Mouse (Mus musculus): ENCODE results near the gene Vmn2r77. TPM values are rescaled to one million over a fixed set of nuclear protein-coding genes. Genes with fewer than 3 reads are reported as not detected.
"Not testable (repeated sequence)": the region's sequence is repeated elsewhere in the genome, so short reads cannot be mapped to it uniquely, and the experiment has no call there.

Vmn2r77 gene
- polyA plus RNA-seq (2012; rRNA removed) (not detected in 2 replicates), polyA plus RNA-seq (2014; fragmentation: Nextera tagmentation; extraction: Ambion mirVana) (not detected in 2 replicates)

DNA sequence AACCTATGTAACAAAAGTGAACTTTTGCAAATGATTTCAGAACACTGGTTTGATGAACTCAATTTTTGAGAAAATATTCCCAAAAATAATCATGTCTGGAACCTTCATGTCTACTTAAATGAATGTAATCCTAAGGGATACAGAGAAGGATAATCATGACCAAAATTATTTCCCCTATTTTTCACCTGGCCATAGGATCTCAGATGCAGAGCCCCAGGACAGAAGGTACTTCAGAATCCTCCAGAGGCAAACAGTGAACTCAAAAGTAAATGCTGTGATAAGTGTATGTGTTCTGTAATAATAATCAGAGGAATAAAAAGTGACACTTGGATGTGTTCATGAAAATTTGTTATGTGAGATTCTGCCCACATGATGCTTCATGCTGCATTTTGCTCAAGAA, at the start of gene Vmn2r77:
Gene Vmn2r77 (plus strand): TSS at position 301 of the 400 bp plus-strand sequence.
- H3K4me2 ChIP-seq (ENCODE audit: low read depth), result no peak within 1 kb of the TSS
- H3K27ac ChIP-seq, result no peak within 1 kb of the TSS
- no peaks in the 10 kb centered on the region for H3K4me1 ChIP-seq (replicated peaks; ENCODE audit: control insufficient read depth in 2 of 2, insufficient read depth in 2 of 2, low read length in 1 of 2)
- H3K9me3 ChIP-seq (ENCODE audit: control insufficient read depth, low read length), result no peaks in the 10 kb centered on the region
- ATAC-seq (ENCODE audit: insufficient read depth) (no peak), DNase-seq (ENCODE audit: low read depth in 3 of 3, low spot score in 3 of 3) (no peak)
- H3K9ac ChIP-seq (replicated peaks), result no peak within 1 kb of the TSS
- no peaks in the 10 kb centered on the region for H3K27me3 ChIP-seq (ENCODE audit: control insufficient read depth, insufficient read depth, low read length)
- H3K4me3 ChIP-seq (ENCODE audit: insufficient read depth in 1 of 2, low read depth in 2 of 2, low read length in 2 of 2), result no peak within 1 kb of the TSS
- no peaks in the 10 kb centered on the region for H3K36me3 ChIP-seq (replicated peaks; ENCODE audit: control insufficient read depth, insufficient read depth, low read depth)
- TF ChIP-seq CTCF (IDR thresholded peaks at IDR 0.05; ENCODE audit: low read depth) (no peak), EP300 (IDR thresholded peaks at IDR 0.05; ENCODE audit: low read depth) (no peak)

DNA sequence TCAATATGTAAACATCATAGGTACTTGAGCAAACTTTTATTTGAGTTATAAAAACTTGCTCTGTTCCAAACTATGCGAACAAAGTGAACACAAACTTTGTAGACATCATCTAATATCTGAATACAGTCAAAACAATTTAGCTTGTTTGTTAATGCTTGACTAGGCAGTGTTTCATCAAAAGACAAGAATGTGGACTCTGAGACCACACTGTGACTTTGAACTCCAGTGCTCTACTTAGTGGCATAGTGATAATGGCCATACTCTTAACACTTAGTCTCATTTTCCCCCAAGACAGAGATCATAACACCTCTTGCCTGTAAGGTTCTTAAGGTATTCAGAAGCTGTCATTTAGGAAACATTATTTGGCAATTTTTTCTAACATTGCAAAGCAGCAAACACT, 34.1 kb upstream of the Vmn2r77 start:
- ATAC-seq (ENCODE audit: insufficient read depth), result no peak
- Histone ChIP-seq H3K9me3 (ENCODE audit: control insufficient read depth, low read length) (no peaks in the 10 kb centered on the region), H3K4me2 (ENCODE audit: low read depth) (no peak overlapping the region), H3K27me3 (ENCODE audit: control insufficient read depth, insufficient read depth, low read length) (no peaks in the 10 kb centered on the region), H3K9ac (replicated peaks) (no peak overlapping the region), H3K4me1 (replicated peaks; ENCODE audit: control insufficient read depth in 2 of 2, insufficient read depth in 2 of 2, low read length in 1 of 2) (no peaks in the 10 kb centered on the region), H3K4me3 (ENCODE audit: insufficient read depth in 1 of 2, low read depth in 2 of 2, low read length in 2 of 2) (no peak overlapping the region), H3K36me3 (replicated peaks; ENCODE audit: control insufficient read depth, insufficient read depth, low read depth) (no peaks in the 10 kb centered on the region), H3K27ac (no peak overlapping the region)
- 51% methylated on average over 1 of the region's 1 CpGs for WGBS (ENCODE audit: insufficient replicate concordance)
- DNase-seq (ENCODE audit: low read depth in 3 of 3, low spot score in 3 of 3), result no peak
- TF ChIP-seq CTCF (IDR thresholded peaks at IDR 0.05; ENCODE audit: low read depth) (no peak), EP300 (IDR thresholded peaks at IDR 0.05; ENCODE audit: low read depth) (no peak)

DNA sequence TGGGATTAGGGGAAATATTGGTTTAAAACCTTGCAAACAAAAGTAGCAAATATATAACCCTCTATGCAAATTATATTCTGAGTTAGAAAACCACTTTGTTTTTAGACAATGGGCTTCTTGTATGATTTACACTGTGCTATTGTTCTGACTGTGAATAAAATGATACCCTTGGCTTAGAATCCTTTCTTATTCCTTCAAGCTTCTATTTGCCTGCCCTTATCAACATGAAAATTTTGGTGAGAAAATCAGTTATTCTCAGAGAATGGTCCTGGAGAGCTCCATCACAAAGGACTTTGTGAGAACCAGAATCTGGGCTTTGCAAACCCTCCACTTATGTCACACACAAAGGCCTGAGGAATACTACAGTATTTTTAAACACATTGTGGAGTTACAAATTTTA, 30.2 kb upstream of the Vmn2r77 start:
- no peaks in the 10 kb centered on the region for H3K27me3 ChIP-seq (ENCODE audit: control insufficient read depth, insufficient read depth, low read length)

DNA sequence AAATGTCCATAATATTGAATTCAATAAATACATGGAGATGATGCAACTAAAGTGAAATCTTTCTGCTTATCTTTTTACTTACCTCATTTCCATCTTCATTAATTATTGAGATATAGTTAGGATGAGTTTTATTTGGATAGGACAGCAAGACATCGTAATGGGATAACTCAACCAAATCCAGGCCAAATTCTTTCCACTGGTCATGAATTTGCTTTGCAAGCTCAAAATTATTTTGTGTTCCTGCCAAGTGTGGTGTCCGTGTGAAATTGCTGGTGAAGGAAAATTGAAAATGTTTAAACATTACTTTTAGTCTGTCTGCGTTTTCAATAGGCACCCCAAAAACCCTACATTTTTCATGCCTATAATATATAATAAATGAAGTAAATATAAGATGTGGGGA, 23.2 kb upstream of the Vmn2r77 start:
- H3K4me1 ChIP-seq (replicated peaks; ENCODE audit: control insufficient read depth in 2 of 2, insufficient read depth in 2 of 2, low read length in 1 of 2), result no peaks in the 10 kb centered on the region
- H3K27ac ChIP-seq, result no peak overlapping the region
- no peaks in the 10 kb centered on the region for H3K27me3 ChIP-seq (ENCODE audit: control insufficient read depth, insufficient read depth, low read length)
- ATAC-seq (ENCODE audit: insufficient read depth) (no peak), DNase-seq (ENCODE audit: low read depth in 3 of 3, low spot score in 3 of 3) (no peak)
- H3K4me3 ChIP-seq (ENCODE audit: insufficient read depth in 1 of 2, low read depth in 2 of 2, low read length in 2 of 2), result no peak overlapping the region
- H3K4me2 ChIP-seq (ENCODE audit: low read depth), result no peak overlapping the region
- H3K9ac ChIP-seq (replicated peaks), result no peak overlapping the region
- no peaks in the 10 kb centered on the region for H3K9me3 ChIP-seq (ENCODE audit: control insufficient read depth, low read length)
- TF ChIP-seq EP300 (IDR thresholded peaks at IDR 0.05; ENCODE audit: low read depth) (no peak), CTCF (IDR thresholded peaks at IDR 0.05; ENCODE audit: low read depth) (no peak)
- WGBS (ENCODE audit: insufficient replicate concordance), result 74% methylated on average over 3 of the region's 3 CpGs
- no peaks in the 10 kb centered on the region for H3K36me3 ChIP-seq (replicated peaks; ENCODE audit: control insufficient read depth, insufficient read depth, low read depth)

More for the DNA sequence above, 30.2 kb upstream of the Vmn2r77 start:
- no peaks in the 10 kb centered on the region for H3K4me1 ChIP-seq (replicated peaks; ENCODE audit: control insufficient read depth in 2 of 2, insufficient read depth in 2 of 2, low read length in 1 of 2)
- ATAC-seq (ENCODE audit: insufficient read depth) (no peak), DNase-seq (ENCODE audit: low read depth in 3 of 3, low spot score in 3 of 3) (no peak)
- H3K9me3 ChIP-seq (ENCODE audit: control insufficient read depth, low read length), result no peaks in the 10 kb centered on the region
- H3K9ac ChIP-seq (replicated peaks), result no peak overlapping the region
- no peak for TF ChIP-seq CTCF (IDR thresholded peaks at IDR 0.05; ENCODE audit: low read depth)
- no peak for TF ChIP-seq EP300 (IDR thresholded peaks at IDR 0.05; ENCODE audit: low read depth)
- no peak overlapping the region for H3K4me2 ChIP-seq (ENCODE audit: low read depth)
- no peak overlapping the region for H3K27ac ChIP-seq
- no peak overlapping the region for H3K4me3 ChIP-seq (ENCODE audit: insufficient read depth in 1 of 2, low read depth in 2 of 2, low read length in 2 of 2)
- no peaks in the 10 kb centered on the region for H3K36me3 ChIP-seq (replicated peaks; ENCODE audit: control insufficient read depth, insufficient read depth, low read depth)

DNA sequence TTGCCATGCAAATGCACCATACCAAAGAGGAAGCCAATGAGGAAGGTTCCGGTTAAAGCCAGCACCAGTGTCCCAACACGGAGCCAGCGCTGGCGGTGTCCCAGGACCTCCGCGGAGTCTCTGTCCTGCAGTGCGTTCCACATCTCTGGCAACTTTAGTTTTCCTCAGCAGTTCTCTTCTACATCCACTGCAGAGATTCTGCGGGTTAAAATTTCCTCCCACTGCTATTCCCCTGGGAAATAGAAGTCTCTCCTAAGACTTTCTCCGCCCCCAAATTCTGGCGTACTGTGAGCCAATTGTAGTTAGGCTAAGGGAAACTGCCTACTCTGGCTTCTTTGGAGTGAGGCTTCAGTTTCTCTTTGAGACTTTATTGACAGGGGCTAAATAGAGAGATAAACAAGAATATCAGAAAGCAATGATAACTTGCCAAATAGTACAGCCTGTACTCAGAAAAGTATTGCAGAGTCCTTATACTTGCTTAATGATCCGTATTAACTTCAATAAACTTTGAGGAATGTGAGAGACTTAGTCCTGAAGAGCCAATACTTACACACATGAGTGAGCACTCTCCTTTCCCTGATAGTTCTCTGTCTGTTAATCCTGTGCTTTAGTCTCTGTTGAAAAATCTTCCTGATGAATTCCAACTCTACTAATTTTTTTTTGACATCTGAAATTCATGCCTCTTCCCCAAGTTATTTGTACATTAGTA, 19.1 kb upstream of the Vmn2r77 start, which contains the start of gene Folh1:
Gene Folh1 (minus strand): TSS at position 327 of the 709 bp plus-strand sequence.
- no peaks in the 10 kb centered on the region for H3K27me3 ChIP-seq (ENCODE audit: control insufficient read depth, insufficient read depth, low read length)
- no peak within 1 kb of the TSS for H3K9ac ChIP-seq (replicated peaks)
- no peak within 1 kb of the TSS for H3K27ac ChIP-seq
- H3K4me2 ChIP-seq (ENCODE audit: low read depth), result no peak within 1 kb of the TSS
- H3K4me1 ChIP-seq (replicated peaks; ENCODE audit: control insufficient read depth in 2 of 2, insufficient read depth in 2 of 2, low read length in 1 of 2), result no peaks in the 10 kb centered on the region
- H3K9me3 ChIP-seq (ENCODE audit: control insufficient read depth, low read length), result no peaks in the 10 kb centered on the region
- no peaks in the 10 kb centered on the region for H3K36me3 ChIP-seq (replicated peaks; ENCODE audit: control insufficient read depth, insufficient read depth, low read depth)
- no peak for DNase-seq (ENCODE audit: low read depth in 3 of 3, low spot score in 3 of 3)
- ATAC-seq (ENCODE audit: insufficient read depth), result no peak
- no peak for TF ChIP-seq EP300 (IDR thresholded peaks at IDR 0.05; ENCODE audit: low read depth)
- no peak for TF ChIP-seq CTCF (IDR thresholded peaks at IDR 0.05; ENCODE audit: low read depth)
- 6% methylated on average over 11 of the region's 11 CpGs for WGBS (ENCODE audit: insufficient replicate concordance)
- H3K4me3 ChIP-seq (ENCODE audit: insufficient read depth in 1 of 2, low read depth in 2 of 2, low read length in 2 of 2), result no peak within 1 kb of the TSS

DNA sequence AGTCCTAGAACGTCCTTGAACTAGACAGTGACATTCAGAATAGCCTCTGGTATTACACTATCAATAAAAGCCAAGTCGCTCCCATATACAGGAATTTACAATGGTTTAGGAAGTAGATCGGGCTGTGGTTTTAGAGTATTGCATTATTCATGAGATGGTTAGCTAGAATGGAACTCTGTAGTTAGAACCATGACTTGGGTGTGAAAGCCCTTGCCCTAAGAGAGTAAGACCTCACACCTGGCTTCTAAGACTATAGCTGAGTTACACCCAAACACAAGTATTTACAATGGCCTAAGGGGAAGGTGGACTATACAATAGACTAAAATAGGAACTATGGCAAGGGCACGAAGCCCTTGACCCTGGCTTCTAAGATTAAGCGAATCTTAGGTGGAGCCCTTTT, 20.4 kb downstream of the Vmn2r77 start:
- not testable (repeated sequence) for H3K4me3 ChIP-seq (ENCODE audit: insufficient read depth in 1 of 2, low read depth in 2 of 2, low read length in 2 of 2); H3K27ac ChIP-seq; H3K36me3 ChIP-seq (replicated peaks; ENCODE audit: control insufficient read depth, insufficient read depth, low read depth); DNase-seq (ENCODE audit: low read depth in 3 of 3, low spot score in 3 of 3); ATAC-seq (ENCODE audit: insufficient read depth); H3K9me3 ChIP-seq (ENCODE audit: control insufficient read depth, low read length); H3K4me1 ChIP-seq (replicated peaks; ENCODE audit: control insufficient read depth in 2 of 2, insufficient read depth in 2 of 2, low read length in 1 of 2); H3K9ac ChIP-seq (replicated peaks); H3K4me2 ChIP-seq (ENCODE audit: low read depth); H3K27me3 ChIP-seq (ENCODE audit: control insufficient read depth, insufficient read depth, low read length)
- WGBS (ENCODE audit: insufficient replicate concordance), result 71% methylated on average over 4 of the region's 5 CpGs

DNA sequence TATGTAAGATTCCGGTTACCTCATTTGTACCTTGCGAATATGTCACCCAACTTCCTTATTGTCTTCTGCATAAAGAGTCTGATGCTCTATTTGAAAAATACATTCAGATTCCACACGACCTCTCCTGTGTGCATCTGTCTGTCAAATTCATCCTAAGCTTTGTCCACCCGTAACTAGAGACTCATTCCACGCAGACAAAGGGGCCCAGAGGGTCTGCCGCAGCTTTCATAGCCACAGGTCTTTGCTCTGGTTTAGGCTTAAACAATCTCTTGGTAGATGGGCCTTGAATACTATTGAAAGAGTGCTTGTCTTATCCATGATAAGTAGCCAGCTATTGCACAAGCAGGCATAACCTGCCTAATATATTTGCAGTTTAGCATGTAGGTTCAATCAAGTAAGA, 20.9 kb downstream of the Vmn2r77 start:
- not testable (repeated sequence) for H3K27me3 ChIP-seq (ENCODE audit: control insufficient read depth, insufficient read depth, low read length); H3K4me3 ChIP-seq (ENCODE audit: insufficient read depth in 1 of 2, low read depth in 2 of 2, low read length in 2 of 2); H3K27ac ChIP-seq; H3K4me2 ChIP-seq (ENCODE audit: low read depth); H3K36me3 ChIP-seq (replicated peaks; ENCODE audit: control insufficient read depth, insufficient read depth, low read depth); H3K9ac ChIP-seq (replicated peaks); H3K4me1 ChIP-seq (replicated peaks; ENCODE audit: control insufficient read depth in 2 of 2, insufficient read depth in 2 of 2, low read length in 1 of 2); DNase-seq (ENCODE audit: low read depth in 3 of 3, low spot score in 3 of 3); H3K9me3 ChIP-seq (ENCODE audit: control insufficient read depth, low read length); ATAC-seq (ENCODE audit: insufficient read depth)
- WGBS (ENCODE audit: insufficient replicate concordance), result 68% methylated on average over 6 of the region's 6 CpGs
